Mouse (Mus musculus): ENCODE data around the gene Syt13. TPM values are rescaled to one million over a fixed set of nuclear protein-coding genes. Genes with fewer than 3 reads are reported as not detected.

Syt13 gene
- polyA plus RNA-seq, 1 experiment = not detected

DNA sequence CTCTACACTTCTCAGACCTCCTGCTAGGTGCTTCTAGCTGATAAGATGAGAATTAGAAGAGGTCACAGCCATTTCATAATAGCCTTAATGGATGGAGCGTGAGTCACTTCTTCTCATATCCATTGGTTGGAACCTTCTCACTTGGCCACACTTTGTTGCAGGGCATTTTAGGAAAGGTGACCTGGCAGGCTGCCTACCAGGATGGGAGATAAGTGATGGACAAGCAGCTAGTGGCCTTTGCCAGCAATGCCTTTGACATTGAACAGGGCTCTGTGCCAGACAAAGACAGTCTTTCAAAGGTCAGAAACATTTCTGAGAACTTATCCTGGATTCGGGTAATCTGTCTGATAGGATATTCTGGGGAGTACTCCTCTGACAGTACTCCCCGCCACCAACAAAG, 28.5 kb downstream of the Syt13 start:
- Histone ChIP-seq H3K4me1 (ENCODE audit: control insufficient read depth, insufficient read depth, insufficient read length, low read length) (no peaks in the 10 kb centered on the region; the same call in 1 of the 2 replicates), H3K4me3 (ENCODE audit: insufficient read depth, low read depth, low read length) (no peak overlapping the region), H3K27ac (replicated peaks; ENCODE audit: low read depth, low read length) (no peak overlapping the region)

- H3K27ac ChIP-seq (replicated peaks; ENCODE audit: low read depth, low read length) = no peak overlapping the region
- H3K4me3 ChIP-seq (ENCODE audit: insufficient read depth, low read depth, low read length) = no peak overlapping the region
- H3K4me1 ChIP-seq (ENCODE audit: control insufficient read depth, insufficient read depth, insufficient read length, low read length) = no peaks in the 10 kb centered on the region; the same call in 1 of the 2 replicates
Observed at GRCm38 (mm10) chr2:92944356-92944755, 29.5 kb downstream of the Syt13 start.

- Histone ChIP-seq H3K4me3 (ENCODE audit: insufficient read depth, low read depth, low read length) (no peak overlapping the region), H3K27ac (replicated peaks; ENCODE audit: low read depth, low read length) (no peak overlapping the region), H3K4me1 (ENCODE audit: control insufficient read depth, insufficient read depth, insufficient read length, low read length) (no peaks in the 10 kb centered on the region; the same call in 1 of the 2 replicates)
Observed at GRCm38 (mm10) chr2:92945125-92945746, 30.3 kb downstream of the Syt13 start.

GRCm38 (mm10) chr2:92945824-92946598, 31.1 kb downstream of the Syt13 start:
- no peak overlapping the region for H3K4me3 ChIP-seq (ENCODE audit: insufficient read depth, low read depth, low read length)
- H3K27ac ChIP-seq (replicated peaks; ENCODE audit: low read depth, low read length) = no peak overlapping the region
- H3K4me1 ChIP-seq (ENCODE audit: control insufficient read depth, insufficient read depth, insufficient read length, low read length) = no peaks in the 10 kb centered on the region; the same call in 1 of the 2 replicates

DNA sequence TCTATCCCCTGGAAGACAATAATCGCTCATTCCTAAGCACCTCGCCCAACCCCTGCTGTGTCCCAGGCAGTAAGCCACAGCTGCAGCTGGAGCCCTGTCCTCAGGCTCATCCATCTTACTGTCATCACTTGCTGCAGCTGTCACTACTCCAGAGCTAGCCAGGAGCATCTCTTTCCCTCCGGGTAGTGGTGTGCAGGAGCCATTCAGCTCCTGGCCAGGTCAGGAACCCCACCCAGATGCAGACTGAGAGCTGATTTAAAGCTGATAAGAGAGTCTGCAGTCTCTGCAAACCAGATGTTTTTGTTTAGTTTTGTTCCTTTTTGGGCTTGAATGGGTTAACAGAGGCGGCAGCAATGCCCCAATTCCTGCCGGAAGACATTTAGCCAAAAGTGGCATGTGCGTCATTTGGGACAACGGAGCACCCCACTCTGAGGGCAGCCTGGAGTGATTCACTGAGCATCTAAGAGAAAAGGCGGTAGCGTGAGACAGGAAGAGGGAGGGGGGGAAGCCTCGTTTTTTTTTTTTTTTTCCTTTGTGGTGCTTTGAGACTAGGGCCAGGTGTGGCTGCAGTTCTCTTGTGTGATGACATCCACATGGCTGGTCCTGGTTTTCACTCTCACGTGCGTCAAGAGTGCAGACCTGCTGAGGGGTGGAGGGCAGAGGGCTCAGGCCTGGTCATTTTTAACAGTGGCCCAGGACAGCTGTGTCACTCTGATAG, 33.2 kb downstream of the Syt13 start:
- Histone ChIP-seq H3K4me1 (ENCODE audit: control insufficient read depth, insufficient read depth, insufficient read length, low read length) (no peaks in the 10 kb centered on the region; the same call in 1 of the 2 replicates), H3K4me3 (ENCODE audit: insufficient read depth, low read depth, low read length) (no peak overlapping the region), H3K27ac (replicated peaks; ENCODE audit: low read depth, low read length) (no peak overlapping the region)

GRCm38 (mm10) chr2:92948699-92949300, 33.9 kb downstream of the Syt13 start:
- no peaks in the 10 kb centered on the region; the same call in 1 of the 2 replicates for H3K4me1 ChIP-seq (ENCODE audit: control insufficient read depth, insufficient read depth, insufficient read length, low read length)
- no peak overlapping the region for H3K4me3 ChIP-seq (ENCODE audit: insufficient read depth, low read depth, low read length)
- H3K27ac ChIP-seq (replicated peaks; ENCODE audit: low read depth, low read length) = no peak overlapping the region

- H3K4me1 ChIP-seq (ENCODE audit: control insufficient read depth, insufficient read depth, insufficient read length, low read length) = no peaks in the 10 kb centered on the region; the same call in 1 of the 2 replicates
- H3K4me3 ChIP-seq (ENCODE audit: insufficient read depth, low read depth, low read length) = no peak overlapping the region
- no peak overlapping the region for H3K27ac ChIP-seq (replicated peaks; ENCODE audit: low read depth, low read length)
Observed at GRCm38 (mm10) chr2:92949518-92949917, 34.6 kb downstream of the Syt13 start.

DNA sequence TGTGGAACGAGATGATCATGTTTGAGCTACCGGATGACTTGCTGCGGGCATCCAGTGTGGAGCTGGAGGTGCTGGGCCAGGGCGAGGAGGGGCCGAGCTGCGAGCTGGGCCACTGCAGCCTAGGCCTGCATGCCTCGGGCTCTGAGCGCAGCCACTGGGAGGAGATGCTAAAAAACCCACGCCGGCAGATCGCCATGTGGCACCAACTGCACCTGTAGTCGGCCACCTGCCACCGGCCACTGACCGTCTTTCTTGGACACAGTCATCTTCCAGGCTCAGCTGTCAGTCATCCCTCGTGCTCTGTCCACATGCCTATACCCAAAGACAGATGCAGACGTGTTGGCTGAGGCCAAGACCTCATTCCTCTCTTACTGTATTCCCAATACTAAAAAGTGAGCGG, 38.6 kb downstream of the Syt13 start:
- H3K27ac ChIP-seq (replicated peaks; ENCODE audit: low read depth, low read length) = no peak overlapping the region
- H3K4me3 ChIP-seq (ENCODE audit: insufficient read depth, low read depth, low read length) = no peak overlapping the region
- H3K4me1 ChIP-seq (ENCODE audit: control insufficient read depth, insufficient read depth, insufficient read length, low read length) = no peaks in the 10 kb centered on the region

DNA sequence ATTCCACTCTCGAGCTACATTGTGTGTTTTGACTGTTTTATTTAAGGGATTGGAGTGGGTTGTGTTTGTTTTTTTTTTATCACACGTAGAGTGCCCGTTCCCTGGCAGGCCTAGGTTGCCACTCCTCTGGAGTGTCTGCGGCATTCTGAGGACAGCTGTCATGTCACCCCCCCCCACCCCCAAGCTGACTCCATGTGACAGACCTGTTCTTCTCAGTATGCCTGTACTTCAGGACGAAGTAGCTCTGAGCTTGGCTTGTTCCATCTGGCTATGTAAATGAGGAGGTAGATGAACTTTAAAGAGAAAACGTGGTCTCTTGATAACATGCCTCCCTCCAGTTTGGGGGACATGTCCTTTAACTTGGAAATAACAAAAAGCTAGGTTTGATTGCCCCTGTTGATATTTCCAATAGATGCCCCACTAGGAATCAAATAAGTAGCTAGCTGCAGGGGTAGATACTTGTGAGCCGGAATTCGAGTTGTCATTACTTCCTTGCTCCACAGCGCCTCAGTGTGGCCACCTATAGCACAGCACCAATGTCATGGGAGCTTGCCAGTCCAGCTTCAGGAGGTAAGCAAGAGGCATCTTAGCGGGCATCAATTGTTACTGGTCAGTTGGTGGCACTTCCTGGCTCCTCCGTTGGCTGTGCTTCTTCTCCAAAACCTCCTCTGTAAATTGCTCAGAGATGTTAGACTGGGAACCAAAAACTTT, 39.7 kb downstream of the Syt13 start:
- Histone ChIP-seq H3K27ac (replicated peaks; ENCODE audit: low read depth, low read length) (no peak overlapping the region), H3K4me1 (ENCODE audit: control insufficient read depth, insufficient read depth, insufficient read length, low read length) (no peaks in the 10 kb centered on the region), H3K4me3 (ENCODE audit: insufficient read depth, low read depth, low read length) (no peak overlapping the region)

- Histone ChIP-seq H3K4me3 (ENCODE audit: insufficient read depth, low read depth, low read length) (no peak overlapping the region), H3K4me1 (ENCODE audit: control insufficient read depth, insufficient read depth, insufficient read length, low read length) (no peaks in the 10 kb centered on the region), H3K27ac (replicated peaks; ENCODE audit: low read depth, low read length) (no peak overlapping the region)
Observed at GRCm38 (mm10) chr2:92956943-92957342, 42.0 kb downstream of the Syt13 start.

DNA sequence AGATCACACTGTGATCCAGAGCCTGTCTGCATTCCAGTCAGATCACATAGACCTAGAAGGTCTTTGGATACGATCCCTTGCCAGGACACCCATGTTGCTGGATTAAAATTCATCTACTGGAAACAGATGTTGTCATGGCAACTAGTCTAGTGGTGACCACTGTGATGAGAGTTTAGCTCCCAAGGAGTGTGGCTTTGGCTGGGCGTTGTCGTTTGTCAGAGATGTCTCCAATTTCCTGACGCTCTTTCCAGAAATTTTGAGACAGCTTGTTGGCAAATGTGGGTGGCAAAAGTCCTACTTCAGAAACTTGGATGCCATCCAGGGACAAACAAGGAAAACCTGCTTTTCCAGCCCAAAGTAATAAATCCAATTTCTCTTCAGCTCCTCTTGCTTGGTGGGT, 43.7 kb downstream of the Syt13 start:
- Histone ChIP-seq H3K4me1 (ENCODE audit: control insufficient read depth, insufficient read depth, insufficient read length, low read length) (no peaks in the 10 kb centered on the region), H3K27ac (replicated peaks; ENCODE audit: low read depth, low read length) (no peak overlapping the region), H3K4me3 (ENCODE audit: insufficient read depth, low read depth, low read length) (no peak overlapping the region)

- Histone ChIP-seq H3K4me3 (ENCODE audit: insufficient read depth, low read depth, low read length) (no peak overlapping the region), H3K4me1 (ENCODE audit: control insufficient read depth, insufficient read depth, insufficient read length, low read length) (no peaks in the 10 kb centered on the region), H3K27ac (replicated peaks; ENCODE audit: low read depth, low read length) (no peak overlapping the region)
Observed at GRCm38 (mm10) chr2:92964345-92964744, 49.4 kb downstream of the Syt13 start.

- Histone ChIP-seq H3K4me3 (ENCODE audit: insufficient read depth, low read depth, low read length) (no peak overlapping the region), H3K4me1 (ENCODE audit: control insufficient read depth, insufficient read depth, insufficient read length, low read length) (no peaks in the 10 kb centered on the region), H3K27ac (replicated peaks; ENCODE audit: low read depth, low read length) (no peak overlapping the region)
Observed at GRCm38 (mm10) chr2:92966257-92966656, 51.4 kb downstream of the Syt13 start.

DNA sequence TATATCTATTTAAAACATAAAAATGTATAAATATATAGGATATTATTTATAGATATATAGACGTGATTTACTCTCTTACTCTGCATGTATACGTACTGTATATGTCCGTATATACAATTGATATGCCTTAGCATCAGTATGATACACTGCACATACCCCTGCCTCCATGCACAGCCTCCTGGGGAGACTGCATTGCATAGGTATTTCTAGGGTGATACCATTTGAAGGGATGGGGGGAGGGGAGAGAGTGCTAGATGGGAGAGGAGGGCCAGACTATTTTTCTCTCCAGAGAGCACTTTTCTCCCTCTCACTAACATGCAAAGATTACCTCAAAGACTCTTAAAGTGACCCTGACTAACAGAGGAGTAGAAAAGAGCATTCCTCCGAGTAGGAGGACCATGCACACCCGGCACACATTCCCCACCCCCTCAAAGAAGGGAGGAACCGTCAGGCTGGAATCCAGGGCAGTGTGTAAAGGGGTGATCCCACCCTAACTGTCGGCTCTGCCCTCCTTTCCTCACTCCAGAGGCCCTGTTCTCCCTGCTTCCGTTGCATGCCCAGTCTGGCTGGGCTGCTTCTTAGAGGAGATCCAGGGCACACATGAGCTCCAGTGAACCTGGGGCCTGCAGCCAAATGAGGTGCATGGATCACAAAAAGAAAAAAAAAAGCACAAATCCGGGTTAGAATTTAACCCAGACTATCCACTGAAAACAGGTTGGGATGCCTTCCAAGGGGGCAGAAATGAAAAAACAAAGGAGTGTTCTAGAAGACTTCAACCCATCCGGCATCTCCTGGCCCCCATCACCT, 52.3 kb downstream of the Syt13 start:
- Histone ChIP-seq H3K4me1 (ENCODE audit: control insufficient read depth, insufficient read depth, insufficient read length, low read length) (no peaks in the 10 kb centered on the region), H3K4me3 (ENCODE audit: insufficient read depth, low read depth, low read length) (no peak overlapping the region), H3K27ac (replicated peaks; ENCODE audit: low read depth, low read length) (no peak overlapping the region)

All from brown adipose tissue, adult 24 weeks (tissue).